Mouse (Mus musculus) midbrain, postnatal 0 days (tissue): ENCODE data around the gene Prkcd. TPM values are rescaled to one million over a fixed set of nuclear protein-coding genes. Genes with fewer than 3 reads are reported as not detected.
A peak's percentile ranks its signal among the peaks of the same experiment; 100 is the strongest.

Source experiments
- ATAC-seq: fragments of 200-750 bp; cut with Nextera tagmentation; 2 replicates; pipeline ENCODE4 v1.8.0; 2017; ENCODE audit warnings: moderate number of reproducible peaks, mild to moderate bottlenecking, moderate TSS enrichment, moderate library complexity; ENCODE audit not compliant: low FRiP score
- DNase-seq: peaks from one replicate; pipeline ENCODE4 v3.0.0-alpha.2; 2015; ENCODE audit warnings: low spot score
- H3K27ac ChIP-seq: fragments of 300-500 bp; sonication (generic); 2 replicates; pipeline ENCODE4 v1.5.1; 2014; ENCODE audit warnings: low read depth, mild to moderate bottlenecking, low read length, mixed read lengths
- H3K27me3 ChIP-seq: fragments of 300-500 bp; sonication (generic); 2 replicates; pipeline ENCODE4 v1.6.1; 2014; ENCODE audit warnings: low read length, control low read depth, mixed read lengths; ENCODE audit not compliant: insufficient read depth
- H3K36me3 ChIP-seq: fragments of 300-500 bp; sonication (generic); 2 replicates; pipeline ENCODE4 v1.6.1; 2014; ENCODE audit warnings: low read length, control low read depth, mixed read lengths; ENCODE audit not compliant: insufficient read depth
- H3K4me1 ChIP-seq: fragments of 300-500 bp; sonication (generic); 2 replicates; pipeline ENCODE4 v1.6.1; 2014; ENCODE audit warnings: mild to moderate bottlenecking, control low read depth, antibody characterized with exemption, low read length, mixed read lengths; ENCODE audit not compliant: insufficient read depth
- H3K4me2 ChIP-seq: fragments of 300-500 bp; sonication (generic); 2 replicates; pipeline ENCODE4 v1.6.1; 2014; ENCODE audit warnings: low read depth, mild to moderate bottlenecking, low read length, mixed read lengths; ENCODE audit not compliant: poor library complexity, severe bottlenecking
- H3K4me3 ChIP-seq: fragments of 300-500 bp; sonication (generic); 2 replicates; pipeline ENCODE4 v1.5.1; 2014; ENCODE audit warnings: low read depth, mild to moderate bottlenecking, low read length, moderate library complexity
- H3K9ac ChIP-seq: fragments of 300-500 bp; sonication (generic); replicated peaks from 2 replicates; pipeline ENCODE4 v1.6.1; 2014; ENCODE audit warnings: mild to moderate bottlenecking, low read length, moderate library complexity, mixed read lengths; ENCODE audit not compliant: poor library complexity, severe bottlenecking
- H3K9me3 ChIP-seq: fragments of 300-500 bp; sonication (generic); 2 replicates; pipeline ENCODE4 v1.6.1; 2016; ENCODE audit warnings: low read length, control low read depth
- CTCF ChIP-seq: IDR thresholded peaks from 2 replicates; pipeline ENCODE4 v1.5.1; 2016; ENCODE audit warnings: antibody characterized with exemption, mild to moderate bottlenecking
- WGBS: fragments of 180-500 bp; shearing (Covaris S2); extraction: QIAGEN DNeasy Blood & Tissue Kit; methylation state at CpG from one replicate; pipeline ENCODE4 v1.1.7; 2014; 5-methylcytosine and 5-hydroxymethylcytosine counted together
- polyA plus RNA-seq: library from polyadenylated mRNA; unstranded; fragments of >200 nt; fragmentation: Nextera tagmentation; extraction: Ambion mirVana; gene quantifications from 2 replicates; pipeline ENCODE4 v1.2.1, GENCODE M21; 2015
- total RNA-seq: library from RNA; depleted of rRNA; stranded (reverse); fragments of >200 nt; gene quantifications from 2 replicates; pipeline ENCODE4 v1.2.3, GENCODE M21; 2014

Prkcd gene
- total and polyA plus RNA-seq, 2 experiments from 2014 or later, result 13.2 to 19.1 TPM

GRCm38 (mm10) chr14:30608176-30608575 is 17.8 kb downstream of the Prkcd start:
- Histone ChIP-seq H3K4me2 (no peak overlapping the region), H3K27ac (no peak overlapping the region), H3K9ac (no peak overlapping the region), H3K27me3 (no peaks in the 10 kb centered on the region), H3K4me1 (no peaks in the 10 kb centered on the region), H3K36me3 (no peaks in the 10 kb centered on the region), H3K9me3 (no peaks in the 10 kb centered on the region), H3K4me3 (no peak overlapping the region)
- WGBS, result 90% methylated on average over 6 of the region's 6 CpGs
- TF ChIP-seq CTCF, result no peak
- DNase-seq, result no peak
- ATAC-seq, result no peak

DNA sequence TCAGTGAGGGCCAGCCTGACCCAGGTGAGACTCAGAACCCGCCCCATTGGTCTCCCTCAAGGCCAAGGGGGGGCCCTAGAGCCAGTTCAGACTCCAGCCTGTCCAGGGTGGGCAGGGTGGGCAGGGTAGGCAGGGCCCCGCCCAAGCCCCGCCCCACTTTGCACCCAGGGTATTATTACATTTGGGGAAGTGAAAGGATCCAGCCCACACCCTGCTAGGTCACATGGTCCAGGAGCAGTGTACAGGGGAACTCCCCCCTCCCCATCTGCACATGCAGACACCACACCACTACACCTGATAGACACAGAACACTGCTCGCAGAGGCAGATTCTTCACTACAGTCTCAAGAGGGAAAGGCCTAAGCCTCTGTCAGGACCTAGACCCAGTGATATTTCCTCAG is 18.3 kb downstream of the Prkcd start:
- Histone ChIP-seq H3K4me2 (no peak overlapping the region), H3K9ac (no peak overlapping the region), H3K27me3 (no peaks in the 10 kb centered on the region), H3K9me3 (no peaks in the 10 kb centered on the region), H3K4me3 (no peak overlapping the region), H3K4me1 (no peaks in the 10 kb centered on the region), H3K27ac (no peak overlapping the region), H3K36me3 (no peaks in the 10 kb centered on the region)
- DNase-seq (no peak), ATAC-seq (peak; percentile 31; the same call in 1 of the 2 replicates)
- WGBS, result 79% methylated on average over 4 of the region's 4 CpGs
- TF ChIP-seq CTCF, result no peak

DNA sequence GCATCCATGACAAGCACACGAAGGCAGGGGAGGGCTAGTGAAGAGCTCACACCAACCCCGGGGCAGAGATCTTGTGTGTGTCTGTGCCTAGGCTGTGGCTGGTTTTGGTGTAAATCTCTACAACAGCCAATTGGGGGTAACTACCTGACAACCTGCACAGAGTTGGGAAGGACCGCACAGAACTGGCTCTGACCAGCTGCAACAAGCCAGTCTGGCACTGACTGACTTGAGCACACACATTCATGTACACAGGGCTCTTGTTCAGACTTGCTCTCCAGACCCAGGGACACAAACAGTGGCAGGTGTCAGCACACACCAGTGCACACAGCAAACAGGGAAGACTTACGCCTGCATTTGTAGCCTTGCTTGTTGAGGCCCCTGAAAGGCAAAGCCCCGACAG is 19.2 kb downstream of the Prkcd start:
- no peaks in the 10 kb centered on the region for H3K4me1 ChIP-seq
- no peak for TF ChIP-seq CTCF
- H3K27ac ChIP-seq, result no peak overlapping the region
- WGBS, result 93% methylated on average over 5 of the region's 5 CpGs
- DNase-seq (no peak), ATAC-seq (no peak)
- H3K4me3 ChIP-seq, result no peak overlapping the region
- no peaks in the 10 kb centered on the region for H3K36me3 ChIP-seq
- no peak overlapping the region for H3K4me2 ChIP-seq
- no peaks in the 10 kb centered on the region for H3K9me3 ChIP-seq
- H3K9ac ChIP-seq, result no peak overlapping the region
- H3K27me3 ChIP-seq, result no peaks in the 10 kb centered on the region

GRCm38 (mm10) chr14:30597142-30597541 is 28.9 kb downstream of the Prkcd start:
- no peak for ATAC-seq
- Histone ChIP-seq H3K27me3 (no peaks in the 10 kb centered on the region), H3K4me2 (no peak overlapping the region), H3K4me3 (no peak overlapping the region), H3K36me3 (no peaks in the 10 kb centered on the region), H3K4me1 (no peaks in the 10 kb centered on the region), H3K27ac (no peak overlapping the region), H3K9ac (no peak overlapping the region), H3K9me3 (no peaks in the 10 kb centered on the region)
- WGBS, result 63% methylated on average over 2 of the region's 2 CpGs
- DNase-seq, result no peak
- TF ChIP-seq CTCF, result no peak

DNA sequence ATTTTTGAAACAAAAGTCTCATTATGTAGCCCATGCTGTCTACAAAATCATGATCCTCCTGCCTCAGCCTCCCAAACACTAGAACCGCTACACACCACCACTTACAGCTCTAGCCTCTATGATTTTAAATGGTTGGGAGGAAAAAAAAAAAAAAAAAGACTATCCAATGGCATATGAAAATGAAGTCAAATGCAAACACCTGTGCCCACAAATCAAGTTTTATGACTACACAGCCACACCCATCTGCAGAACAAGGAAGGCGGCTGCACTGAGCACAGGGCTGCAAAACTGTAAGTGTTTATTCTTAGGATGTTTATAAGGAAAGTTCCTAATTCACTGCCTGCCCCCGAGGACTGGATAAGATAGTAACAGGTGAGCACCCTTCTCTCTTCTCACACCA is 29.6 kb downstream of the Prkcd start:
- Histone ChIP-seq H3K27ac (no peak overlapping the region), H3K4me2 (no peak overlapping the region), H3K4me1 (no peaks in the 10 kb centered on the region), H3K36me3 (no peaks in the 10 kb centered on the region), H3K9ac (no peak overlapping the region), H3K27me3 (no peaks in the 10 kb centered on the region), H3K9me3 (no peaks in the 10 kb centered on the region), H3K4me3 (no peak overlapping the region)
- no peak for TF ChIP-seq CTCF
- DNase-seq, result no peak
- no peak for ATAC-seq
- 92% methylated on average over 3 of the region's 3 CpGs for WGBS

GRCm38 (mm10) chr14:30595576-30596313 is 30.3 kb downstream of the Prkcd start:
- no peaks in the 10 kb centered on the region for H3K4me1 ChIP-seq
- no peak overlapping the region for H3K9ac ChIP-seq
- H3K27me3 ChIP-seq, result no peaks in the 10 kb centered on the region
- no peaks in the 10 kb centered on the region for H3K9me3 ChIP-seq
- H3K4me2 ChIP-seq, result no peak overlapping the region
- WGBS, result 83% methylated on average over 8 of the region's 8 CpGs
- ATAC-seq, result no peak
- TF ChIP-seq CTCF, result no peak
- no peak overlapping the region for H3K27ac ChIP-seq
- no peak for DNase-seq
- H3K36me3 ChIP-seq, result no peaks in the 10 kb centered on the region
- no peak overlapping the region for H3K4me3 ChIP-seq
